Mouse (Mus musculus) ES-CJ7 (cell line): ENCODE measurements around the gene Eif2b3.

ENCODE experiments used
- DNase-seq: peaks from one replicate; pipeline ENCODE4 v3.0.0; 2011; ENCODE audit warnings: low read depth, low spot score

Gene Eif2b3

GRCm38 (mm10) chr4:117123546-117124217 lies 104.5 kb downstream of the Eif2b3 start:
- no peak for DNase-seq

DNA sequence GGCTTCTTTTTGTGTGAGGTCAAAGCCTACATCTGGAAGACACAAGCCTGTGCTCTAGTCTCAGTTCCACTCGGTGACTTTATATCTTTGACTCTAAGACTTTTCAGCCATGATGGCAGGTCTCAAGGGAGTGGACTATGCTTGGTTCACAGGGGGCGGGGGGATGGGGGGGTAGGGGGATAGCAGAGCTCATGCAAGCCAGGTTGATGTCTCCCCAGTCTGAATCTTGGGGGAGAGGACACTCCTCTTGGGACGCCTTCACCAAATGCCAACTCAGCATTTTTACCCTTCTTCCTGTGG lies 105.0 kb downstream of the Eif2b3 start:
- no peak for DNase-seq

- DNase-seq, result no peak
Measured at GRCm38 (mm10) chr4:117124518-117125347, 105.5 kb downstream of the Eif2b3 start.

DNA sequence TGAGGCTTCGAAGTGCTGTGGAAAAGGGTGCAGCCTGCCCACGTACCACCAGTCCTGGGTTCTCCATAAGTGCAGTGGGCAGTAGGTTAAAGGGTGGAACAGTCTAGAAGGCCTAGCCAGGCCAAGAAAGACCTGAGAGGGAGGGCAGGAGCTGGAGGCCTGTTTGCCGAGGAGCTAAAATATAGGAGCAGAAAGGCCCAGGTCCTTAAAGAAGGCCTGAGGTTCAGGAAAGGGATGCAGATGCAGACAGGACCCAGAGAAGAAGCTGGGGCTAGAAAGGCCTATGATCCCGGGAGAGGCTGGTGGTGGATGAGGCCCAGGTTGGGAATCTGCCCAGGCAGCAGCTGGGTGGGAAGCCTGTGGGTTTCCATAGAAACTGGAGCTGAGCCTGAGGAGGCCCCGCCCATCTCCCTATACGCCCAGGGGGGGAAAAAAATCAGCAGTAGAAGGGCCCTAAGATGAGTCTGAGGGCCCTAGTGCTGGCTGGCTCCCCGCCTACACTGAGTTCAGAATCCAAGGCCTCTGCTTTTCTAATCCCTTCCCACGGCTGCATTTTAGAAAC lies 106.2 kb downstream of the Eif2b3 start, which contains the start of gene Btbd19:
Gene Btbd19 (minus strand): TSS at position 378 of the 562 bp plus-strand sequence.
- DNase-seq, result peak; percentile 90

DNA sequence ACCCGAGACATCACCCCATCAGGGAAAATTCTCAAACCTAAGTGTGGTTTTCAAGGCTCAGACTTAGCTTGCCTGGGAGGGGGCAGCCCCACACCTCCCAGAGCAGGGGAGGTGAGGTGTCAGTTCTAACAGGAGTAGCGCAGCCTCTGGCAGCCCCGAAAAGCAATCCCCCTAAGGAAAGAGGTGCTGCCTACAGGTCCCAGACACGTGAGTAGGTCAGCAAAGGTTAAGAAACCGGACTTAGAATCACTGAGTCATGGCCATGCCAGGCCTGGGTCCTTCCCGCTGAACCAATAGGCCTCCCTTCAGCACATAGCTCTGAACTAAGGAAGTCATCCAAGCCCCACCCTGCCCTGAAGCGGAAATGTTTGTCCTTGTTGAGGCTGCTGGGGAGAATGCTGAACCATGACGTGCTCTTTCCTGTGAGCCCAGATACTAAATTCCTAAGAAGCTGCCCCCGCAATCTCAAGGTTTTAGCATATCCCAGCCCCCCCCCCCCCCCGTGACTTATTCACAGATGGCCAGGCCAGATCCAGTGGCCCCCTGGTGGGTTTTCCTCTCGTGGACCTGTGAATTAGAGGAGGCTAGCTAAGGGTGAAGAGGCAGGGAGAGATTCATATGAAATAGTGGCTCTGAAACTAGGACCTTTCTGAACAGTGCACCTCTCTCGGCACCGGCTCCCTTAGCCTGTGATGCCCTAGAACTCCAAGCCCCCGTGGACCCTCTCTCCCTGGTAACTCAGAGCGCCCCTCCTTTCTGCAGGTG lies 106.9 kb downstream of the Eif2b3 start:
- DNase-seq, result peak; percentile 96

GRCm38 (mm10) chr4:117126675-117127290 lies 107.6 kb downstream of the Eif2b3 start, which contains the start of gene Tctex1d4:
TSS of gene Tctex1d4 (plus strand) at chr4:117126794.
- no peak for DNase-seq

GRCm38 (mm10) chr4:117127991-117128686 lies 108.9 kb downstream of the Eif2b3 start:
- no peak for DNase-seq

DNA sequence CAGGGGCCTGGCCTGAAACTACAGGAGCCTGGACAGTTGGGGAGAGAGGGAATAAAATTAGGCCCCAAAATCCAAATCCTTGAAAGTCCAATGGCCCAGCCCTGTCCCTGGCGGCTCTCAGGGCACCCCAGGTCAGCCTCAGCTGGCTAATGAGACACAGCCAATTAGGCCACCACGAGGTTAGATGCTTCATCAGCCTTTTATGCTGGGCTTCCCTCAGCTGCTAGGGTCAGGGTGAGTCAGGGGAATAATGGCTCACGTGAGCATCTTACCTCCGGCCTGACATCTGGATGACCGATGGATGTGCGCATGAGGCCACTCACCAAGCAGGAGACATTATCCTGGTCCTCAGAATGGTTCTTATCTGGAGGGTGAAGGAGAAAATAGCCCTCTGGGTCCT lies 111.6 kb downstream of the Eif2b3 start:
- DNase-seq, result no peak

DNA sequence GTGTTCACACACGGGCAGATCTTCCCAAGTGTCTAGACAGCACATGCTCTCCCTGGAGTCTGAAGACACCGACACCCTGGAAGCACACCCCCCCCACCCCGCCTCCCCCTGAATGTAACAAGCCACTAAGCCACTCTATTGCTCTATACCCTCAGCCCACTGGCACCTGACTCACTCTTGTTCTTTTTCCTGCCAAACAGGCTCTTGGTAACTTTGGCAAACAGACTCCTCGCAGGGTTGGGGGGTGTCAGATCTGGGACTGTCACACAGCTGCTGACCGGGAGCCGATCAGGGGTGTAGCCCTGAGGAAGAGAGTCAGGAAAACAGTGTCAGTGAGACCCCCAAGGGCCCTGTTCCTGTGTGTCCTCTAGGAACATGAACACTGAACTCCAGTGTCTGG lies 112.0 kb downstream of the Eif2b3 start:
- DNase-seq, result no peak

DNA sequence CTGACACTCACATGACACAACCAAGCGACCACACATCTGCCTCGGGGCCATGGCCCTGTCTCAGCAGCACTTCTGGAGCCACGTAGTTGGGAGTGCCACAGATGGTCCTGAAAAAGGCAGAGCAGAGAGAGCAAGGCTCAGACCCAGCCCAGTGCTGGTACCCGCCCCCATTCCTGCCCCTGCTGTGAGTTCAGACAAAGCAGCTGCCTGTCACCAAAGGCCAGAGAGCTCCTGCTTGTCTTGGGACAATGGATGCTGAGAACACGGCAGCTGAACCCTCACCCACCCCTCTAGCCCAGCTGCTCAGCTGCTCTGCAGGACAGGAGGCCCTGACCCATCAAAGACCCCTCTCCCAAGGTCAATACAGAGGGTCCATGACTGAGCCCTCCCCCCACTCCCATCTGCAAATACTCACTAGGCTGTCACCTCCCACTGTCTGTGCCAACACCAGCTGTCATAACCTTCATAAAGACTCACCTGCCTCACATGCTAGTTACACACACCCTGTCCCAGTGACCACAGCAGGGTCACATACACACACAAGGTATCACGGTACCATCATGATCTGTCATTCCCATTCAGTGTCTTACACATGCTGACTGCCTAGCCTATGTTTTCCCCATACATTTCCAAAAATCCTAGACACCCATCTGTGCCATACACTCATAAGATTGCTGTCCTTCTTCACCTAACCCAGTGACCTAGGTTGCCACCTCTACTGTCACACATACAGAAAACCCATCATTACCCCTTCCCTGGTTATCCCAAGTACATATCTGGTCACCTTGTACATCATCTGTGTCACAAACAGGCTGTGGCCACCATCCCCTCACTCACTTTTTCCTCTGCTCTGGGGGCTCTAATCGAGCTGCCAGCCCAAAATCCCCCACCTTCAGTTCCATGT lies 112.9 kb downstream of the Eif2b3 start:
- DNase-seq, result peak; percentile 93

DNA sequence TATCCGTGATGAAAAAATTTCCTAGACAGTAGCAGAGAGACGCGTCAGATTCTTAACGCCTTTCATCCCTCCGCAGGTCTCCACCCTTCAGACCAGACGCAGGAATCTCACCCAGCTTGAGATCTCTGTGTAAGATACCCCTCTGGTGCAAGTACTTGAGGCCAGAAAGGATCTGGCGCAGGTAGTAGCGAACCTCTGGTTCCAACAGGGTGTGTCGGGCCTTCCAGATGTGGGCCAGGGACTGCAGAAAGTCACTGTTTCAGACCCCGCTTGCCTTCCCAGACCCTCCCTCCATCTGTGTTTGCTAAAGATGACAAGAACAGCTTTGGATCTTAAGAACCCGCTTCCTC lies 113.6 kb downstream of the Eif2b3 start:
- no peak for DNase-seq

DNA sequence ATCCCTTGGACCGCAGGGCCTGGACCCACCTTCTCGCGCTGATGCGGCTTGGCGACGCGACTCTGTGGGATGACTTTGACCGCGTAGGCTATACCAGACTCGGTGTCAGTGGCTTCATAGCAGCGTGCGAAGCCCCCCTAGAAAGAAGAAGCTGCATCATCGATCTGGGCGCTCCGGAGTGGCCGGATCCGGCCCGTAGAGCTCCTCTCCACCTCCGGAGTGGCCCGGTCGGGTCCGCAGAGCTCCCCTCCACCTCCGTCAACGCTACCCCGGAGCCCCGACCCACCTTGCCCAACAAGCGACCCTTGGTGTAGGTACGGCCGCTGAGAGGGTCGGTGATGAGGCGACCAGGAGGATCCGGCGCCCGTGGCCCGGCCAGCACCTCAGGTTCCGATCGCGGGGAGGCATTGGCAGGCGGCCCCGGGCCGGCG lies 114.2 kb downstream of the Eif2b3 start:
- no peak for DNase-seq

- peak; percentile 98 for DNase-seq
Measured at GRCm38 (mm10) chr4:117133817-117134600, 114.8 kb downstream of the Eif2b3 start, which contains the start of gene Plk3. TSS of gene Plk3 (minus strand) at chr4:117133963.

GRCm38 (mm10) chr4:117134601-117134995 lies 115.4 kb downstream of the Eif2b3 start:
- DNase-seq, result no peak

DNA sequence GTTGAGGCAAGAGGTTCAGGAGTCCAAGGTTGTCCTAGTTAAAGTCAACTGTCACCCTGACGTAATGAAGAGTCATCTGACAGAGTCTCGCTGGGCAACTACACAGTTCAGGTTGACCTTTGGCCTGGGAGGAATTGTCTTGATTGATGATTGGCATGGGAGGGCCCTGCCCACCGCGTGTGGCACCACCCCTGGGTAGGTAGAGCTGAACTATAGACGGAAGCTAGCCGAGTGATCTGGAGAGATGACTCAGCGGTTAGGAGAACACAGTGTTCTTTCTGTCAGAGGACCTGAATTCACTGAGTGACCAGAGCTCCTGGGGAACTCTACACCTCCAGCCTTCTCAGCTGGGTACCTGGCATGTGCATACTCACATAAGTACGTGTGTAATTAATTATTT lies 116.8 kb downstream of the Eif2b3 start:
- DNase-seq, result peak; percentile 77
